Mouse (Mus musculus) megakaryocyte, adult 5-6 weeks (primary cell): ENCODE measurements around the gene Tub. TPM values are rescaled to one million over a fixed set of nuclear protein-coding genes. Genes with fewer than 3 reads are reported as not detected.
A peak's percentile ranks its signal among the peaks of the same experiment; 100 is the strongest.

Experiments used
- ATAC-seq: 2 replicates; pipeline ENCODE4 v1.8.0; 2016; ENCODE audit warnings: mild to moderate bottlenecking, inconsistent platforms; ENCODE audit not compliant: poor library complexity, severe bottlenecking
- total RNA-seq, 2 experiments: library from RNA; stranded (forward) in 1 of 2; stranded (reverse) in 1 of 2; fragments of 153-499, 151-499 nt in 1 of 2; fragments of 221-1000, 200-1000 nt in 1 of 2; gene quantifications; 2 replicates each; pipeline versions ENCODE4 v1.2.3 to v1.2.4; 2015 to 2017

Tub gene
- total RNA-seq, 2 experiments from 2014 or later = not detected

GRCm38 (mm10) chr7:108972273-108972672, 22.1 kb downstream of the Tub start:
- no peak for ATAC-seq

GRCm38 (mm10) chr7:108985934-108986708, 36.0 kb downstream of the Tub start:
- ATAC-seq = no peak

- ATAC-seq = no peak
Measured at GRCm38 (mm10) chr7:108991207-108991606, 41.1 kb downstream of the Tub start.

GRCm38 (mm10) chr7:108993230-108993629, 43.1 kb downstream of the Tub start:
- ATAC-seq = no peak

- no peak for ATAC-seq
Measured at GRCm38 (mm10) chr7:108993881-108994291, 43.7 kb downstream of the Tub start.

GRCm38 (mm10) chr7:108996156-108996555, 46.0 kb downstream of the Tub start:
- ATAC-seq = no peak

GRCm38 (mm10) chr7:109000315-109000954, 50.3 kb downstream of the Tub start:
- peak; percentile 54; the same call in 1 of the 2 replicates for ATAC-seq

GRCm38 (mm10) chr7:109001971-109002370, 51.8 kb downstream of the Tub start:
- ATAC-seq = no peak

GRCm38 (mm10) chr7:109003653-109004052, 53.5 kb downstream of the Tub start:
- no peak for ATAC-seq

- no peak for ATAC-seq
Measured at GRCm38 (mm10) chr7:109009260-109009659, 59.1 kb downstream of the Tub start.

GRCm38 (mm10) chr7:109010720-109011595, 60.8 kb downstream of the Tub start:
- no peak for ATAC-seq

GRCm38 (mm10) chr7:109011596-109012180, 61.5 kb downstream of the Tub start:
- no peak for ATAC-seq

- ATAC-seq = no peak
Measured at GRCm38 (mm10) chr7:109012575-109012974, 62.4 kb downstream of the Tub start.

GRCm38 (mm10) chr7:109012998-109013625, 63.0 kb downstream of the Tub start:
- no peak for ATAC-seq

- no peak for ATAC-seq
Measured at GRCm38 (mm10) chr7:109014851-109015250, 64.7 kb downstream of the Tub start.

GRCm38 (mm10) chr7:109016378-109016923, 66.3 kb downstream of the Tub start:
- no peak for ATAC-seq

GRCm38 (mm10) chr7:109019243-109019642, 69.1 kb downstream of the Tub start:
- ATAC-seq = no peak

- peak; percentile 83 for ATAC-seq
Measured at GRCm38 (mm10) chr7:109021428-109021827, 71.3 kb downstream of the Tub start.

- ATAC-seq = no peak
Measured at GRCm38 (mm10) chr7:109025743-109026142, 75.6 kb downstream of the Tub start.

GRCm38 (mm10) chr7:109026976-109027375, 76.8 kb downstream of the Tub start:
- no peak for ATAC-seq
